Mouse (Mus musculus) heart, postnatal 0 days (tissue): ENCODE measurements around the gene Tmie.

Experiments
- CTCF ChIP-seq: IDR thresholded peaks from 2 replicates; pipeline ENCODE4 v1.5.1; 2016; ENCODE audit warnings: antibody characterized with exemption, control low read depth, low read depth
- EP300 ChIP-seq: IDR thresholded peaks from 2 replicates; pipeline ENCODE4 v1.6.1; 2016; ENCODE audit warnings: antibody characterized with exemption, low read depth

- TF ChIP-seq CTCF (no peak), EP300 (no peak)
Measured at GRCm38 (mm10) chr9:110907201-110907837, 27.4 kb upstream of the Tmie start.
